In genomic region chr2:126583960-126584359, GRCm38 (mm10) we compare ENCODE assay signal across 27 mouse cellular contexts. TPM values are rescaled to one million over a fixed set of nuclear protein-coding genes. Genes with fewer than 3 reads are reported as not detected.
DNase-seq lines count a peak whose midpoint lies in the region; ATAC-seq and TF ChIP-seq lines count a peak whose summit lies in the region.
"Had no signal": no experiment of that assay in that cellular context is flagged by ENCODE, and none has a peak within 500 bp of the region (broad histone marks: within the 10 kb centered on the region; RNA-seq: fewer than 3 reads in every experiment).

No protein-coding gene starts in this region.

- 80% methylated on average over 6 of the region's 6 CpGs for WGBS in midbrain, embryonic 11.5 days
- WGBS in heart, embryonic 11.5 days (ENCODE audit: insufficient replicate concordance): 68% methylated on average over 6 of the region's 6 CpGs

- H3K4me2 ChIP-seq in midbrain, embryonic 11.5 days: no peak overlapping the region
- no peak overlapping the region for H3K4me2 ChIP-seq in heart, embryonic 11.5 days
- H3K4me2 ChIP-seq: embryonic facial prominence, embryonic 12.5 days; forebrain, embryonic 13.5 days; heart, embryonic 13.5 days; hindbrain, embryonic 12.5 days; hindbrain, embryonic 15.5 days had no signal

- no peak overlapping the region for H3K9ac ChIP-seq in midbrain, embryonic 11.5 days (ENCODE audit: low read length)
- H3K9ac ChIP-seq in heart, embryonic 11.5 days (ENCODE audit: low read depth, low read length): no peak overlapping the region
- H3K9ac ChIP-seq: embryonic facial prominence, embryonic 12.5 days; forebrain, embryonic 13.5 days; heart, embryonic 13.5 days; hindbrain, embryonic 12.5 days; hindbrain, embryonic 15.5 days had no signal

- peak; percentile 45 for ATAC-seq in megakaryocyte progenitor cell, adult 5-6 weeks (replicated peaks; ENCODE audit: poor library complexity)
- ATAC-seq in midbrain, embryonic 11.5 days (ENCODE audit: low FRiP score): no peak
- no peak for ATAC-seq in heart, embryonic 11.5 days (replicated peaks; ENCODE audit: insufficient number of reproducible peaks, low FRiP score, low TSS enrichment)
- ATAC-seq: activated CD4-positive, CD25-positive, alpha-beta regulatory T cell, adult 4 months; forebrain, embryonic 13.5 days; forebrain, embryonic 16.5 days had no signal

- no peak for TF ChIP-seq CTCF in testis, adult 2 months (IDR thresholded peaks at IDR 0.05; ENCODE audit: control insufficient read depth, insufficient read depth, insufficient replicate concordance, low read depth, low read length)

- peak; percentile 15 to 26 for DNase-seq in cerebellum, postnatal 10 days
- DNase-seq in cerebellum, postnatal 4 days (ENCODE audit: low spot score in 2 of 2): no peak
- DNase-seq in testis, postnatal 10 days (ENCODE audit: low spot score): no peak
- DNase-seq in midbrain, embryonic 11.5 days (ENCODE audit: low spot score, missing footprints): no peak
- DNase-seq: adrenal gland, adult 8-10 months; adrenal gland, postnatal 25 days; cerebellum, adult 11-12 months; cerebellum, adult 8-10 months; cerebellum, postnatal 14 days; embryo, embryonic 11 days; gastrocnemius, postnatal 10 days; gastrocnemius, postnatal 36 days; heart, adult 11 months; heart, postnatal 14 days; heart, postnatal 4 days had no signal

- no peaks in the 10 kb centered on the region; the same call in 1 of the 2 replicates for H3K4me1 ChIP-seq in testis, adult 2 months (ENCODE audit: control insufficient read depth, insufficient read depth, low read length)
- no peaks in the 10 kb centered on the region for H3K4me1 ChIP-seq in midbrain, embryonic 11.5 days (ENCODE audit: control insufficient read depth, insufficient read depth, low read length)
- H3K4me1 ChIP-seq in heart, embryonic 11.5 days (ENCODE audit: control insufficient read depth, insufficient read depth, low read length): no peaks in the 10 kb centered on the region
- H3K4me1 ChIP-seq: embryonic facial prominence, embryonic 12.5 days; forebrain, embryonic 10.5 days; forebrain, embryonic 13.5 days; heart, embryonic 13.5 days; hindbrain, embryonic 12.5 days; hindbrain, embryonic 15.5 days had no signal

- 0 out of 2 replicates have a peak overlapping the region, but pooled peaks have one; percentile 6 for H3K27ac ChIP-seq in testis, adult 2 months (ENCODE audit: control insufficient read depth, insufficient read depth, low read depth, low read length)
- no peak overlapping the region for H3K27ac ChIP-seq in midbrain, embryonic 11.5 days (ENCODE audit: low read depth, low read length)
- H3K27ac ChIP-seq in heart, embryonic 11.5 days (ENCODE audit: low read depth, low read length): no peak overlapping the region
- H3K27ac ChIP-seq: embryonic facial prominence, embryonic 12.5 days; forebrain, embryonic 10.5 days; forebrain, embryonic 13.5 days; heart, embryonic 13.5 days; hindbrain, embryonic 12.5 days; hindbrain, embryonic 15.5 days had no signal

- no peak for TF ChIP-seq POLR2A in testis, adult 2 months (IDR thresholded peaks at IDR 0.05; ENCODE audit: control insufficient read depth, low read depth, low read length)

- no peaks in the 10 kb centered on the region for H3K9me3 ChIP-seq in midbrain, embryonic 11.5 days (ENCODE audit: control insufficient read depth, low read length)
- no peaks in the 10 kb centered on the region for H3K9me3 ChIP-seq in heart, embryonic 11.5 days (replicated peaks; ENCODE audit: control insufficient read depth, low read length)
- H3K9me3 ChIP-seq: embryonic facial prominence, embryonic 12.5 days; forebrain, embryonic 10.5 days; forebrain, embryonic 13.5 days; heart, embryonic 13.5 days; hindbrain, embryonic 12.5 days; hindbrain, embryonic 15.5 days had no signal

- H3K4me3 ChIP-seq in testis, adult 2 months (ENCODE audit: control insufficient read depth, low read depth, low read length): no peak overlapping the region
- H3K4me3 ChIP-seq in midbrain, embryonic 11.5 days (ENCODE audit: low read depth, low read length): no peak overlapping the region
- no peak overlapping the region for H3K4me3 ChIP-seq in heart, embryonic 11.5 days (ENCODE audit: low read depth, low read length)
- H3K4me3 ChIP-seq: embryonic facial prominence, embryonic 12.5 days; erythroblast, embryonic 14.5 days; forebrain, embryonic 10.5 days; forebrain, embryonic 13.5 days; heart, embryonic 13.5 days; hindbrain, embryonic 12.5 days; hindbrain, embryonic 15.5 days had no signal

- H3K36me3 ChIP-seq in testis, adult 2 months (ENCODE audit: control insufficient read depth, insufficient read depth, low read length): no peaks in the 10 kb centered on the region
- no peaks in the 10 kb centered on the region for H3K36me3 ChIP-seq in midbrain, embryonic 11.5 days (ENCODE audit: control insufficient read depth, insufficient read depth, low read length)
- no peaks in the 10 kb centered on the region for H3K36me3 ChIP-seq in heart, embryonic 11.5 days (ENCODE audit: control insufficient read depth, insufficient read depth, low read length)
- H3K36me3 ChIP-seq: embryonic facial prominence, embryonic 12.5 days; forebrain, embryonic 10.5 days; heart, embryonic 13.5 days; hindbrain, embryonic 12.5 days had no signal

- H3K27me3 ChIP-seq in testis, adult 2 months (ENCODE audit: control insufficient read depth, insufficient read depth, low read length): no peaks in the 10 kb centered on the region
- H3K27me3 ChIP-seq in midbrain, embryonic 11.5 days (ENCODE audit: control insufficient read depth, insufficient read depth, low read length): no peaks in the 10 kb centered on the region
- no peaks in the 10 kb centered on the region for H3K27me3 ChIP-seq in heart, embryonic 11.5 days (ENCODE audit: control insufficient read depth, insufficient read depth, low read length)
- H3K27me3 ChIP-seq: embryonic facial prominence, embryonic 12.5 days; forebrain, embryonic 13.5 days; heart, embryonic 13.5 days; hindbrain, embryonic 12.5 days; hindbrain, embryonic 15.5 days had no signal

RNA-seq across cellular contexts. Expression of gene Slc27a2, which starts 31.8 kb away (rescaled TPM):
- 1.2 and 2.9 TPM in 2 replicates for polyA plus RNA-seq in testis, adult 2 months (2012; rRNA removed)
- total RNA-seq in megakaryocyte progenitor cell, adult 5-6 weeks (2015): 0.10 TPM in 1 of 2 replicates, not detected in the other
- 0.04 and 0.54 TPM in 2 replicates for total RNA-seq in megakaryocyte progenitor cell, adult 5-6 weeks (2017)
- polyA plus RNA-seq in midbrain, embryonic 11.5 days (2014; fragmentation: Nextera tagmentation; extraction: Ambion mirVana): 3.3 and 3.8 TPM in 2 replicates
- polyA plus RNA-seq in heart, embryonic 11.5 days (2014; fragmentation: Nextera tagmentation; extraction: Ambion mirVana): 0.42 and 1.4 TPM in 2 replicates
- total RNA-seq: gastrocnemius, postnatal 36 days; heart, postnatal 4 days had no signal
- polyA plus RNA-seq: activated CD4-positive, CD25-positive, alpha-beta regulatory T cell, adult 4 months; erythroblast, embryonic 14.5 days had no signal

RNA-seq across cellular contexts. Expression of gene Hdc, which starts 35.1 kb away (rescaled TPM):
- polyA plus RNA-seq in testis, adult 2 months (2012; rRNA removed): 22.3 and 23.7 TPM in 2 replicates
- total RNA-seq in megakaryocyte progenitor cell, adult 5-6 weeks (2015): 51.3 and 54.1 TPM in 2 replicates
- 90.2 and 102 TPM in 2 replicates for total RNA-seq in megakaryocyte progenitor cell, adult 5-6 weeks (2017)
- polyA plus RNA-seq in midbrain, embryonic 11.5 days (2014; fragmentation: Nextera tagmentation; extraction: Ambion mirVana): 0.42 and 0.50 TPM in 2 replicates
- 3.5 and 4.3 TPM in 2 replicates for polyA plus RNA-seq in heart, embryonic 11.5 days (2014; fragmentation: Nextera tagmentation; extraction: Ambion mirVana)

Comparison
In these comparisons a context has a peak if more than half of its experiments do, and no peak if none do; other contexts are left out.
1. DNase-seq: peak in cerebellum, postnatal 10 days (2 of 2); none in cerebellum, postnatal 4 days (0 of 2), testis, postnatal 10 days (single experiment) and midbrain, embryonic 11.5 days (single experiment).